ENCODE assay signal across 8 mouse cellular contexts in the genomic region with DNA sequence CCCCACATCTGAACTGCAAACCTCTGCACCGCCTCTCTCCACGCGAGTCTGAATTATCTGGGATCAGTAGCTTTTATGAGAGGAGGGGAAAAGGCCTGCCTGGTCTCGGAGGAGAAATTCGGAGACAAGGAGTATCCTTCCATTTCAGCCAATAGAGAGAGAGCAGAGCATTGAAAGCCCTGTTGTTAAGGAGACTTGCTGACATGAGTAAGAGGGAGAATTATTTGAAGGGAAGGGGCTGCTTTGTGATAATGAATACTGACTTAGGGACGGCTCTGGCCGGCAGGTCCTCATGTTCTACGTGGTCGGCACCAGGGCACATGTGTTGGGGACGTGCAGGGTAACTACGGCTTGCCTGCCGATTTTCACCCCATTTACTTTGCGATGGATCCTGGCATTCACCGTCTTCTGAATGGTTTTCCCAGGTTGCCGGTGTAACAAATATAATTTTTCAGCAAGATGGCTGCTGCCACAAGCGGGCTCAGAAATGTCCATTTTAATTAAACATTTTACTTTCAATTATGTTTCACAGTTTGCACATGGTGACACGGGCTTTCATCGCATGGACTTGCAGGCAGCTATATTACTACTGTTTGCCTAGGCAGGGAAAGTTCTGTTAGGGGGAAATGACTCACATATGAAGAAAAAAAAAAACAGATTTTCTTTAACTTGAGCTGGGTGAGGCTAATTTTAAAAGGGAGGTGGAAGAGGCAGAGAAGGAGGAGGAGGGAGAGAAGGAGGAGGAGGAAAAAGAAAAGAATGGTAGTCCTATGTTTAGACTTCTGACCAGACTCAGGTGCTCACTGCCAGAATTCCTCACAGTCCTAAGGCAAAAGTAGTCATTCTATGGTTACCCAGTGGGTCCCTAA.
A peak's percentile ranks its signal among the peaks of the same experiment; 100 is the strongest.
DNase-seq lines count a peak whose midpoint lies in the region; ATAC-seq and TF ChIP-seq lines count a peak whose summit lies in the region.

No protein-coding gene starts in this region.

- no peak for ATAC-seq in kidney, embryonic 16.5 days (ENCODE audit: low FRiP score, low TSS enrichment)
- no peak for ATAC-seq in embryonic facial prominence, embryonic 14.5 days (ENCODE audit: low read depth)
- peak; percentile 68; the same call in 1 of the 2 replicates for ATAC-seq in limb, embryonic 11.5 days (ENCODE audit: insufficient number of reproducible peaks, low FRiP score, low TSS enrichment, low read depth)

- no peaks in the 10 kb centered on the region for H3K9me3 ChIP-seq in kidney, embryonic 16.5 days (ENCODE audit: low read length)
- H3K9me3 ChIP-seq in embryonic facial prominence, embryonic 14.5 days (ENCODE audit: control insufficient read depth, low read length), result no peaks in the 10 kb centered on the region
- no peaks in the 10 kb centered on the region for H3K9me3 ChIP-seq in limb, embryonic 11.5 days (ENCODE audit: control insufficient read depth, low read length)

- 77% methylated on average over 18 of the region's 18 CpGs for WGBS in kidney, adult 2 months
- 57% methylated on average over 18 of the region's 18 CpGs for WGBS in kidney, embryonic 16.5 days
- 41% methylated on average over 18 of the region's 18 CpGs for WGBS in embryonic facial prominence, embryonic 14.5 days
- 23% methylated on average over 18 of the region's 18 CpGs for WGBS in limb, embryonic 11.5 days

- DNase-seq in kidney, adult 2 months, result peak; percentile 6
- peak; percentile 5 for DNase-seq in 416B (ENCODE audit: low read depth)
- no peak for DNase-seq in embryonic facial prominence, embryonic 14.5 days (ENCODE audit: low spot score)
- DNase-seq in limb, embryonic 11.5 days (ENCODE audit: low spot score), result peak; percentile 59
- DNase-seq in cerebellum, adult 18-20 months, result no peak
- no peak for DNase-seq in layer of hippocampus, postnatal 25 days (ENCODE audit: extremely low spot score in 1 of 2, low spot score in 1 of 2)
- DNase-seq in thymus, postnatal 36 days, result no peak

- no peaks in the 10 kb centered on the region for H3K27me3 ChIP-seq in kidney, adult 2 months (replicated peaks; ENCODE audit: control insufficient read depth, insufficient read depth, low read length)
- H3K27me3 ChIP-seq in kidney, embryonic 16.5 days (ENCODE audit: insufficient read depth, low read length), result no peaks in the 10 kb centered on the region
- peaks cover 16% of the 10 kb centered on the region; the same call in 1 of the 2 replicates for H3K27me3 ChIP-seq in embryonic facial prominence, embryonic 14.5 days (replicated peaks; ENCODE audit: control insufficient read depth, insufficient read depth, low read length)
- no peaks in the 10 kb centered on the region for H3K27me3 ChIP-seq in limb, embryonic 11.5 days (ENCODE audit: control insufficient read depth, insufficient read depth, low read length)

- peak overlapping the region; percentile 16; the same call in 1 of the 2 replicates for H3K27ac ChIP-seq in kidney, adult 2 months (ENCODE audit: insufficient read depth, low read depth, low read length)
- no peak overlapping the region for H3K27ac ChIP-seq in kidney, embryonic 16.5 days (ENCODE audit: low read length)
- H3K27ac ChIP-seq in embryonic facial prominence, embryonic 14.5 days (replicated peaks; ENCODE audit: low read depth, low read length), result no peak overlapping the region
- H3K27ac ChIP-seq in limb, embryonic 11.5 days (replicated peaks; ENCODE audit: low read depth, low read length), result no peak overlapping the region

- peak overlapping the region; percentile 15; the same call in 1 of the 2 replicates for H3K4me3 ChIP-seq in kidney, adult 2 months (ENCODE audit: insufficient read depth, low read depth, low read length)
- no peak overlapping the region for H3K4me3 ChIP-seq in kidney, embryonic 16.5 days (ENCODE audit: low read length)
- H3K4me3 ChIP-seq in embryonic facial prominence, embryonic 14.5 days (ENCODE audit: low read depth, low read length), result no peak overlapping the region; the same call in 1 of the 2 replicates
- H3K4me3 ChIP-seq in limb, embryonic 11.5 days (ENCODE audit: low read depth, low read length), result no peak overlapping the region

- TF ChIP-seq POLR2A in kidney, adult 2 months (IDR thresholded peaks at IDR 0.05; ENCODE audit: low read depth, low read length), result no peak

- H3K4me2 ChIP-seq in kidney, embryonic 16.5 days (replicated peaks; ENCODE audit: low read depth, low read length), result no peak overlapping the region; the same call in 1 of the 2 replicates
- peak overlapping the region; percentile 29; the same call in 1 of the 2 replicates for H3K4me2 ChIP-seq in embryonic facial prominence, embryonic 14.5 days (ENCODE audit: low read depth, low read length)
- H3K4me2 ChIP-seq in limb, embryonic 11.5 days (ENCODE audit: low read depth, severe bottlenecking), result peak overlapping the region; percentile 21; the same call in 1 of the 2 replicates

- H3K9ac ChIP-seq in kidney, embryonic 16.5 days (replicated peaks; ENCODE audit: low read length), result no peak overlapping the region
- H3K9ac ChIP-seq in embryonic facial prominence, embryonic 14.5 days (ENCODE audit: low read depth, low read length), result no peak overlapping the region
- no peak overlapping the region for H3K9ac ChIP-seq in limb, embryonic 11.5 days (ENCODE audit: low read length)

- H3K4me1 ChIP-seq in kidney, adult 2 months (ENCODE audit: control insufficient read depth, insufficient read depth, low read length), result no peaks in the 10 kb centered on the region
- H3K4me1 ChIP-seq in kidney, embryonic 16.5 days (ENCODE audit: insufficient read depth, low read length), result peaks cover 9% of the 10 kb centered on the region; the same call in 1 of the 2 replicates
- H3K4me1 ChIP-seq in embryonic facial prominence, embryonic 14.5 days (ENCODE audit: control insufficient read depth, insufficient read depth, low read length), result no peaks in the 10 kb centered on the region
- 0 out of 2 replicates have a peak, but pooled peaks cover 3% of the 10 kb centered on the region for H3K4me1 ChIP-seq in limb, embryonic 11.5 days (ENCODE audit: control insufficient read depth, insufficient read depth, low read length)

- no peak for TF ChIP-seq CTCF in kidney, adult 2 months (conservative IDR thresholded peaks at IDR 0.05; ENCODE audit: insufficient read depth, insufficient read length, low read depth, low read length)

- H3K36me3 ChIP-seq in kidney, adult 2 months (ENCODE audit: control insufficient read depth, insufficient read depth, low read length), result no peaks in the 10 kb centered on the region
- no peaks in the 10 kb centered on the region for H3K36me3 ChIP-seq in kidney, embryonic 16.5 days (ENCODE audit: insufficient read depth, low read length)
- H3K36me3 ChIP-seq in embryonic facial prominence, embryonic 14.5 days (ENCODE audit: control insufficient read depth, insufficient read depth, low read length), result no peaks in the 10 kb centered on the region
- H3K36me3 ChIP-seq in limb, embryonic 11.5 days (ENCODE audit: control insufficient read depth, insufficient read depth, low read length), result no peaks in the 10 kb centered on the region

Comparison
In these comparisons a context has a peak if more than half of its experiments do, and no peak if none do; other contexts are left out.
1. DNase-seq: peak in kidney, adult 2 months (single experiment), 416B (single experiment) and limb, embryonic 11.5 days (single experiment); none in embryonic facial prominence, embryonic 14.5 days (single experiment), cerebellum, adult 18-20 months (0 of 2), layer of hippocampus, postnatal 25 days (0 of 2) and thymus, postnatal 36 days (0 of 2).